In the genomic region with DNA sequence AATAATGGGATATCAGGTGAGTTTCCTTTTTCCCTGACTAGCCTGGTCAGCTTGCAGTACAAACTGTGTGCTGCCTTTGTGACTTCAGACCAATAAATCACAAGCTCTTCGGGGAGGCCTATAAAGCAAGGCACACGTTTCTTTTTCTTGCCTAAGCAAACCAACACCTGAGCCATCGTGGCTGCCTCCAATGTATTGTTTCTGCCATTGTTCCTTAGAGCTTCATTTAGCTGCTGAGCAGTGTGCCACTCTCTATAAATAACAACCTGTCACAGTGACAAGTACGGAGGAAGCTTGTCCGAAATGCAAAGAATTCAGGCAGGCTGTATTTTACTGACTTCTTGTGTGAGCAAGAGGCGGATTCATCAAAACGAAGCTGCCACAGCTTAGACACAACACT, we compare ENCODE assay signal across 23 mouse cellular contexts.
DNase-seq lines count a peak whose midpoint lies in the region; ATAC-seq lines count a peak whose summit lies in the region.
"Had no signal": no experiment of that assay in that cellular context is flagged by ENCODE, and none has a peak within 500 bp of the region (broad histone marks: within the 10 kb centered on the region; RNA-seq: fewer than 3 reads in every experiment).

No protein-coding gene starts in this region.

- H3K27me3 ChIP-seq in forebrain, embryonic 15.5 days, result no peaks in the 10 kb centered on the region
- no peaks in the 10 kb centered on the region for H3K27me3 ChIP-seq in forebrain, embryonic 10.5 days (ENCODE audit: poor library complexity, severe bottlenecking)
- no peaks in the 10 kb centered on the region for H3K27me3 ChIP-seq in heart, embryonic 13.5 days (replicated peaks)
- H3K27me3 ChIP-seq in kidney, embryonic 16.5 days (ENCODE audit: insufficient read depth, low read length), result no peaks in the 10 kb centered on the region
- H3K27me3 ChIP-seq in neural tube, embryonic 15.5 days (replicated peaks), result no peaks in the 10 kb centered on the region
- H3K27me3 ChIP-seq: liver, embryonic 13.5 days; midbrain, embryonic 12.5 days; neural tube, embryonic 12.5 days had no signal

- H3K4me3 ChIP-seq in forebrain, embryonic 15.5 days, result no peak overlapping the region
- no peak overlapping the region for H3K4me3 ChIP-seq in forebrain, embryonic 10.5 days
- H3K4me3 ChIP-seq in heart, embryonic 13.5 days, result no peak overlapping the region
- no peak overlapping the region for H3K4me3 ChIP-seq in kidney, embryonic 16.5 days (ENCODE audit: low read length)
- H3K4me3 ChIP-seq in neural tube, embryonic 15.5 days (replicated peaks), result no peak overlapping the region
- H3K4me3 ChIP-seq: liver, embryonic 13.5 days; midbrain, embryonic 12.5 days; neural tube, embryonic 12.5 days had no signal

- WGBS in forebrain, embryonic 15.5 days, result 74% methylated on average over 7 of the region's 7 CpGs
- WGBS in forebrain, embryonic 10.5 days, result 87% methylated on average over 7 of the region's 7 CpGs
- 51% methylated on average over 7 of the region's 7 CpGs for WGBS in heart, embryonic 13.5 days
- 22% methylated on average over 7 of the region's 7 CpGs for WGBS in kidney, embryonic 16.5 days
- 36% methylated on average over 7 of the region's 7 CpGs for WGBS in neural tube, embryonic 15.5 days

- no peak overlapping the region for H3K4me2 ChIP-seq in forebrain, embryonic 15.5 days (replicated peaks)
- H3K4me2 ChIP-seq in heart, embryonic 13.5 days, result peak overlapping the region; percentile 24
- no peak overlapping the region for H3K4me2 ChIP-seq in kidney, embryonic 16.5 days (replicated peaks; ENCODE audit: low read depth, low read length)
- H3K4me2 ChIP-seq in neural tube, embryonic 15.5 days, result no peak overlapping the region
- H3K4me2 ChIP-seq: liver, embryonic 13.5 days; midbrain, embryonic 12.5 days; neural tube, embryonic 12.5 days had no signal

- DNase-seq in forebrain, embryonic 10.5 days (ENCODE audit: extremely low spot score, low spot score), result no peak
- DNase-seq in heart, postnatal 14 days, result no peak
- DNase-seq in kidney, postnatal 4 days, result no peak
- DNase-seq: adrenal gland, postnatal 10 days; cerebellum, adult 8-10 months; cerebellum, postnatal 36 days; embryo, embryonic 11 days; heart, postnatal 4 days; kidney, postnatal 36 days; liver, embryonic 13.5 days; lung, adult 2 months; lung, postnatal 14 days; right cerebral cortex, adult 18-20 months; right cerebral cortex, postnatal 4 days; thymus, postnatal 14 days had no signal

- H3K4me1 ChIP-seq in forebrain, embryonic 15.5 days, result peaks cover 7% of the 10 kb centered on the region
- H3K4me1 ChIP-seq in forebrain, embryonic 10.5 days, result peaks cover 12% of the 10 kb centered on the region
- peaks cover 12% of the 10 kb centered on the region for H3K4me1 ChIP-seq in heart, embryonic 13.5 days
- peaks cover 10% of the 10 kb centered on the region for H3K4me1 ChIP-seq in kidney, embryonic 16.5 days (ENCODE audit: insufficient read depth, low read length)
- peaks cover 14% of the 10 kb centered on the region for H3K4me1 ChIP-seq in neural tube, embryonic 15.5 days
- H3K4me1 ChIP-seq: liver, embryonic 13.5 days had no signal

- 0 out of 2 replicates have a peak overlapping the region, but pooled peaks have one; percentile 4 for H3K27ac ChIP-seq in forebrain, embryonic 15.5 days (replicated peaks)
- H3K27ac ChIP-seq in forebrain, embryonic 10.5 days, result no peak overlapping the region
- peak overlapping the region; percentile 37; the same call in 1 of the 2 replicates for H3K27ac ChIP-seq in heart, embryonic 13.5 days (replicated peaks)
- no peak overlapping the region for H3K27ac ChIP-seq in kidney, embryonic 16.5 days (ENCODE audit: low read length)
- H3K27ac ChIP-seq in neural tube, embryonic 15.5 days (replicated peaks), result 0 out of 2 replicates have a peak overlapping the region, but pooled peaks have one; percentile 4
- H3K27ac ChIP-seq: liver, embryonic 13.5 days; midbrain, embryonic 12.5 days; neural tube, embryonic 12.5 days had no signal

- H3K9ac ChIP-seq in forebrain, embryonic 15.5 days (replicated peaks), result no peak overlapping the region
- H3K9ac ChIP-seq in heart, embryonic 13.5 days, result no peak overlapping the region
- no peak overlapping the region for H3K9ac ChIP-seq in kidney, embryonic 16.5 days (replicated peaks; ENCODE audit: low read length)
- H3K9ac ChIP-seq in neural tube, embryonic 15.5 days (replicated peaks), result no peak overlapping the region
- H3K9ac ChIP-seq: liver, embryonic 13.5 days; midbrain, embryonic 12.5 days; neural tube, embryonic 12.5 days had no signal

- no peaks in the 10 kb centered on the region for H3K9me3 ChIP-seq in forebrain, embryonic 15.5 days
- no peaks in the 10 kb centered on the region for H3K9me3 ChIP-seq in forebrain, embryonic 10.5 days
- H3K9me3 ChIP-seq in heart, embryonic 13.5 days, result no peaks in the 10 kb centered on the region
- H3K9me3 ChIP-seq in kidney, embryonic 16.5 days (ENCODE audit: low read length), result no peaks in the 10 kb centered on the region
- no peaks in the 10 kb centered on the region for H3K9me3 ChIP-seq in neural tube, embryonic 15.5 days (replicated peaks)
- H3K9me3 ChIP-seq: liver, embryonic 13.5 days; midbrain, embryonic 12.5 days; neural tube, embryonic 12.5 days had no signal

- intact Hi-C loops in heart, postnatal 14 days (cut with DNase I), result no loop called here

- no peak for ATAC-seq in forebrain, embryonic 15.5 days (replicated peaks)
- ATAC-seq in heart, embryonic 13.5 days (ENCODE audit: extremely low read depth, insufficient number of reproducible peaks, low FRiP score, low TSS enrichment), result no peak
- ATAC-seq in kidney, embryonic 16.5 days (ENCODE audit: low FRiP score, low TSS enrichment), result 0 out of 2 replicates have a peak, but pooled peaks have one; percentile 39
- peak; percentile 45; the same call in 1 of the 2 replicates for ATAC-seq in neural tube, embryonic 15.5 days (ENCODE audit: low FRiP score)
- ATAC-seq: forebrain, embryonic 16.5 days; intestine, postnatal 0 days had no signal

- H3K36me3 ChIP-seq in forebrain, embryonic 15.5 days, result no peaks in the 10 kb centered on the region
- no peaks in the 10 kb centered on the region for H3K36me3 ChIP-seq in forebrain, embryonic 10.5 days (replicated peaks)
- H3K36me3 ChIP-seq in heart, embryonic 13.5 days, result no peaks in the 10 kb centered on the region
- no peaks in the 10 kb centered on the region for H3K36me3 ChIP-seq in kidney, embryonic 16.5 days (ENCODE audit: insufficient read depth, low read length)
- no peaks in the 10 kb centered on the region for H3K36me3 ChIP-seq in neural tube, embryonic 15.5 days
- H3K36me3 ChIP-seq: liver, embryonic 13.5 days; midbrain, embryonic 12.5 days; neural tube, embryonic 12.5 days had no signal

Comparison
In these comparisons a context has a peak if more than half of its experiments do, and no peak if none do; other contexts are left out.
1. H3K27ac ChIP-seq: peak in forebrain, embryonic 15.5 days (single experiment), heart, embryonic 13.5 days (single experiment) and neural tube, embryonic 15.5 days (single experiment); none in forebrain, embryonic 10.5 days (single experiment) and kidney, embryonic 16.5 days (single experiment).
2. ATAC-seq: peak in kidney, embryonic 16.5 days (single experiment) and neural tube, embryonic 15.5 days (single experiment); none in forebrain, embryonic 15.5 days (single experiment) and heart, embryonic 13.5 days (single experiment).